Mouse (Mus musculus): ENCODE measurements around the gene Tmtc2.

DNA sequence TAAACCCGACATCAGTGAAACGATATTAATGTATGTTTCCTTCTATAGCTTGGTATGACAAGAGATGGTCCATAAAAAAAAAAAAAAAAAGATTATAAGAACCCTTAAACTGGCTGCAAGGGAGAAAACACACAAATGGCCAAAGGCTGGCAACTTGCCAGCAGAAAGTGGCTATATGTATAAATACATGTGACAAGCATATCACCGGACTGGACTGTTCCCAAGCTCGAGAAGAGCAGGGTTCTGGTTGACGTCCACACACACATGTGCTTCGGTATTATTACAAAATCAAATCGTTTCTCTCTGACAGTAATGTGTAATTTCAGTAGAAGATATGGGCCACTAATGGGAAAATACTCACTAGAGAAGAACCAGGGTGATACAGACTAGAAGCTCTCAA lies 287.2 kb downstream of the Tmtc2 start:
- TF ChIP-seq CTCF (IDR thresholded peaks at IDR 0.05; ENCODE audit: low read depth) (no peak), EP300 (IDR thresholded peaks at IDR 0.05; ENCODE audit: low read depth) (no peak)
